In the genomic region with DNA sequence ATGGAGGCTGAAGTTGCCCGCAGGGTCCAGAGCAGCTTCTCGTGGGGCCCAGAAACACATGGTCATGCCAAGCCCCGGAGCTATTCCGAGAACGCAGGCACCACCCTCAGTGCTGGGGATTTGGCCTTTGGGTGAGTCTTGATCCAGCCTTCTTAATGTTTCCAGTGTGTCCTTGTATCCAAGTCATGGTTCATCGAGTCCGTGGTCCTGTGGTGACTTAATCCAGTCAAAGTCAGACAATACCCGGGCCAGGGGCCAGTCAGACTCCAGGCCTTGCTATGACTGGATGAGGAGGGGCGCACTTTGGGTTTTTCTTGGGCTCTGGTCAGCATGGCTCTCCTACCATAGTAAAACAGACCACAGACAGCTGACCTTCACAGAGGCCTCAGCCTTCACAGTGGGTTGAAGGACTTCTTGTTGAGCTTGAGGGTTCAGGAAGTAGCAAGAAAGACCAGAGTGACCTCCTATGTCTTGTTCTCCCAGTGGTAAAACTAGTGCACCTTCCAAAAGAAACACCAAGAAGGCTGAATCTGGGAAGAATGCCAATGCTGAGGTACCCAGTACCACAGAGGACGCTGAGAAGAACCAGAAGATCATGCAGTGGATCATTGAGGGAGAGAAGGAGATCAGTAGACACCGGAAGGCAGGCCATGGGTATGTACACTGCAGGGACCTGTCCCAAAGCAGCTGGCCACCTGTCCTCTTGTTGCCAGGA, we compare ENCODE assay signal across 19 mouse cellular contexts. TPM values are rescaled to one million over a fixed set of nuclear protein-coding genes. Genes with fewer than 3 reads are reported as not detected.
"Had no signal": no experiment of that assay in that cellular context is flagged by ENCODE, and none has a peak within 500 bp of the region (broad histone marks: within the 10 kb centered on the region; RNA-seq: fewer than 3 reads in every experiment).

No protein-coding gene starts in this region.

- H3K4me2 ChIP-seq: neural tube, embryonic 13.5 days; neural tube, embryonic 15.5 days; stomach, embryonic 15.5 days had no signal

- H3K4me3 ChIP-seq: neural tube, embryonic 13.5 days; neural tube, embryonic 15.5 days; stomach, embryonic 15.5 days had no signal

- H3K9ac ChIP-seq: neural tube, embryonic 13.5 days; neural tube, embryonic 15.5 days; stomach, embryonic 15.5 days had no signal

- H3K4me1 ChIP-seq: neural tube, embryonic 13.5 days; neural tube, embryonic 15.5 days; stomach, embryonic 15.5 days had no signal

- H3K27me3 ChIP-seq: neural tube, embryonic 13.5 days; neural tube, embryonic 15.5 days; stomach, embryonic 15.5 days had no signal

- H3K9me3 ChIP-seq: neural tube, embryonic 13.5 days; neural tube, embryonic 15.5 days; stomach, embryonic 15.5 days had no signal

- H3K27ac ChIP-seq: neural tube, embryonic 13.5 days; neural tube, embryonic 15.5 days; stomach, embryonic 15.5 days; stomach, postnatal 0 days had no signal

- DNase-seq: retina, postnatal 1 day; right cerebral cortex, adult 18-20 months; right cerebral cortex, postnatal 14 days; right cerebral cortex, postnatal 25 days; right cerebral cortex, postnatal 4 days; spleen, adult 18-20 months; thymus, adult 18-20 months; thymus, adult 2 months; thymus, postnatal 14 days; thymus, postnatal 25 days; thymus, postnatal 36 days; thymus, postnatal 4 days had no signal

RNA-seq across cellular contexts. Expression of a gene that starts 10.6 kb away (rescaled TPM):
- total RNA-seq: neutrophil, adult 5-6 weeks had no signal
- polyA plus RNA-seq: neural tube, embryonic 13.5 days; testis, adult 2 months; thymus, adult 2 months; thymus, postnatal 0 days had no signal

RNA-seq across cellular contexts. Expression of a gene that starts 19.3 kb away (rescaled TPM):
- total RNA-seq: neutrophil, adult 5-6 weeks had no signal
